Mouse (Mus musculus) splenic B cell, adult 2 months (primary cell): ENCODE measurements around the gene Sorcs2.
"Not testable (repeated sequence)": the region's sequence is repeated elsewhere in the genome, so short reads cannot be mapped to it uniquely, and the experiment has no call there.

Source experiments
- DNase-seq: peaks from one replicate; pipeline ENCODE4 v3.0.0-alpha.2; 2011; ENCODE audit warnings: low read depth, low spot score
- H3K27me3 ChIP-seq: 2 replicates; pipeline ENCODE4 v1.6.1; 2012; ENCODE audit warnings: mild to moderate bottlenecking, low read length, moderate library complexity, mixed read lengths; ENCODE audit not compliant: control insufficient read depth, poor library complexity, insufficient read depth, severe bottlenecking
- H3K36me3 ChIP-seq: 2 replicates; pipeline ENCODE4 v1.6.1; 2012; ENCODE audit warnings: mild to moderate bottlenecking, low read length, moderate library complexity, mixed read lengths; ENCODE audit not compliant: control insufficient read depth, poor library complexity, insufficient read depth, severe bottlenecking

Gene Sorcs2

GRCm38 (mm10) chr5:36267194-36267769 is 130.7 kb downstream of the Sorcs2 start:
- Histone ChIP-seq H3K27me3 (no peaks in the 10 kb centered on the region), H3K36me3 (no peaks in the 10 kb centered on the region)
- DNase-seq: no peak

- no peak for DNase-seq
- no peaks in the 10 kb centered on the region for H3K36me3 ChIP-seq
- H3K27me3 ChIP-seq: no peaks in the 10 kb centered on the region
Measured at GRCm38 (mm10) chr5:36260862-36261261, 137.1 kb downstream of the Sorcs2 start.

- no peak for DNase-seq
- H3K36me3 ChIP-seq: no peaks in the 10 kb centered on the region
- no peaks in the 10 kb centered on the region for H3K27me3 ChIP-seq
Measured at GRCm38 (mm10) chr5:36259691-36260124, 138.2 kb downstream of the Sorcs2 start.

GRCm38 (mm10) chr5:36258387-36259181 is 139.4 kb downstream of the Sorcs2 start:
- DNase-seq: no peak
- no peaks in the 10 kb centered on the region for H3K36me3 ChIP-seq
- H3K27me3 ChIP-seq: no peaks in the 10 kb centered on the region

GRCm38 (mm10) chr5:36257008-36257407 is 140.9 kb downstream of the Sorcs2 start:
- no peaks in the 10 kb centered on the region for H3K27me3 ChIP-seq
- no peaks in the 10 kb centered on the region for H3K36me3 ChIP-seq
- DNase-seq: no peak

GRCm38 (mm10) chr5:36254642-36255516 is 143.1 kb downstream of the Sorcs2 start:
- H3K27me3 ChIP-seq: no peaks in the 10 kb centered on the region
- no peak for DNase-seq
- H3K36me3 ChIP-seq: no peaks in the 10 kb centered on the region

- no peaks in the 10 kb centered on the region for H3K27me3 ChIP-seq
- no peak for DNase-seq
Measured at GRCm38 (mm10) chr5:36252746-36253504, 145.0 kb downstream of the Sorcs2 start.

GRCm38 (mm10) chr5:36248022-36248421 is 149.9 kb downstream of the Sorcs2 start:
- DNase-seq: no peak
- no peaks in the 10 kb centered on the region for H3K27me3 ChIP-seq
- no peaks in the 10 kb centered on the region for H3K36me3 ChIP-seq

More at GRCm38 (mm10) chr5:36252746-36253504, 145.0 kb downstream of the Sorcs2 start:
- H3K36me3 ChIP-seq: no peaks in the 10 kb centered on the region

- not testable (repeated sequence) for H3K36me3 ChIP-seq, DNase-seq, H3K27me3 ChIP-seq
Measured at GRCm38 (mm10) chr5:36237526-36237925, 160.4 kb downstream of the Sorcs2 start.

- DNase-seq: no peak
- Histone ChIP-seq H3K27me3 (no peaks in the 10 kb centered on the region), H3K36me3 (no peaks in the 10 kb centered on the region)
Measured at GRCm38 (mm10) chr5:36230301-36230780, 167.6 kb downstream of the Sorcs2 start.

GRCm38 (mm10) chr5:36228405-36229370 is 169.3 kb downstream of the Sorcs2 start:
- no peak for DNase-seq
- Histone ChIP-seq H3K36me3 (no peaks in the 10 kb centered on the region), H3K27me3 (no peaks in the 10 kb centered on the region)

- Histone ChIP-seq H3K36me3 (no peaks in the 10 kb centered on the region), H3K27me3 (no peaks in the 10 kb centered on the region)
- no peak for DNase-seq
Measured at GRCm38 (mm10) chr5:36226296-36226695, 171.6 kb downstream of the Sorcs2 start.

GRCm38 (mm10) chr5:36225855-36226254 is 172.1 kb downstream of the Sorcs2 start:
- no peaks in the 10 kb centered on the region for H3K36me3 ChIP-seq
- no peak for DNase-seq

More at GRCm38 (mm10) chr5:36225855-36226254, 172.1 kb downstream of the Sorcs2 start:
- H3K27me3 ChIP-seq: no peaks in the 10 kb centered on the region
